Mouse (Mus musculus) G1E (cell line): ENCODE measurements around the gene Cfap46. TPM values are rescaled to one million over a fixed set of nuclear protein-coding genes. Genes with fewer than 3 reads are reported as not detected.

Experiments
- ATAC-seq: 2 replicates; pipeline ENCODE4 v1.8.0; 2016; ENCODE audit warnings: mild to moderate bottlenecking; ENCODE audit not compliant: insufficient number of reproducible peaks, poor library complexity, low FRiP score, severe bottlenecking; ENCODE audit errors: extremely low read depth
- DNase-seq: peaks from one replicate; pipeline ENCODE4 v3.0.0; 2012; ENCODE audit warnings: low spot score
- H3K27me3 ChIP-seq: 2 replicates; pipeline ENCODE4 v1.6.1; 2012; ENCODE audit warnings: mild to moderate bottlenecking, low read length, inconsistent platforms; ENCODE audit not compliant: insufficient read depth
- H3K36me3 ChIP-seq: replicated peaks from 2 replicates; pipeline ENCODE3; 2012; ENCODE audit warnings: mild to moderate bottlenecking, inconsistent platforms
- H3K4me1 ChIP-seq: 2 replicates; pipeline ENCODE4 v1.6.1; 2012; ENCODE audit warnings: low read depth, low read length, inconsistent platforms, mixed read lengths; ENCODE audit not compliant: insufficient read depth
- H3K4me3 ChIP-seq: 2 replicates; pipeline ENCODE4 v1.5.1; 2012; ENCODE audit warnings: low read depth, mild to moderate bottlenecking, inconsistent platforms, low read length, moderate library complexity, mixed read lengths
- H3K9me3 ChIP-seq: replicated peaks from 2 replicates; pipeline ENCODE4 v1.6.1; 2012; ENCODE audit warnings: inconsistent platforms
- CTCF ChIP-seq: IDR thresholded peaks from 2 replicates; pipeline ENCODE4 v1.5.1; 2012; ENCODE audit warnings: low read depth, low read length, inconsistent platforms, mixed read lengths
- GATA1 ChIP-seq: IDR thresholded peaks from 2 replicates; pipeline ENCODE4 v1.6.1; 2012; ENCODE audit warnings: borderline replicate concordance, low read length, inconsistent platforms, mixed read lengths
- GATA2 ChIP-seq: IDR thresholded peaks from 2 replicates; pipeline ENCODE4 v1.6.1; 2012; ENCODE audit warnings: low read depth, low read length, inconsistent platforms, borderline replicate concordance
- POLR2AphosphoS5 ChIP-seq: IDR thresholded peaks from 2 replicates; pipeline ENCODE4 v1.6.1; 2012; ENCODE audit warnings: low read depth, low read length, inconsistent platforms; ENCODE audit not compliant: insufficient replicate concordance
- TAL1 ChIP-seq: conservative IDR thresholded peaks from 2 replicates; pipeline ENCODE4 v1.6.1; 2012; ENCODE audit warnings: low read depth, low read length, inconsistent platforms, mixed read lengths
- polyA plus RNA-seq: library from polyadenylated mRNA; stranded (reverse); fragments of >175 nt; gene quantifications from 2 replicates; pipeline ENCODE4 v1.2.3, GENCODE M21; 2012
- total RNA-seq, 2 experiments: library from RNA; stranded (forward) in 1 of 2; stranded (reverse) in 1 of 2; fragments of 200-1000 nt in 1 of 2; fragments of >200 nt in 1 of 2; fragmentation: Nextera tagmentation in 1 of 2; gene quantifications; 2 replicates each; pipeline ENCODE4 v1.2.3; 2014 to 2017

The Cfap46 gene
- total and polyA plus RNA-seq, 3 experiments: not detected

GRCm38 (mm10) chr7:139563425-139563824 is 120.2 kb downstream of the Cfap46 start:
- no peaks in the 10 kb centered on the region for H3K27me3 ChIP-seq
- no peak for ATAC-seq
- no peak overlapping the region for H3K4me3 ChIP-seq
- peaks cover 2% of the 10 kb centered on the region for H3K36me3 ChIP-seq
- no peaks in the 10 kb centered on the region for H3K4me1 ChIP-seq
- H3K9me3 ChIP-seq: peaks cover 57% of the 10 kb centered on the region
- no peak for DNase-seq
- TF ChIP-seq GATA1 (no peak), TAL1 (no peak), POLR2AphosphoS5 (no peak), GATA2 (no peak), CTCF (no peak)

GRCm38 (mm10) chr7:139559659-139560058 is 124.0 kb downstream of the Cfap46 start:
- TF ChIP-seq GATA1 (no peak), CTCF (no peak), POLR2AphosphoS5 (no peak), TAL1 (no peak), GATA2 (no peak)
- Histone ChIP-seq H3K4me3 (no peak overlapping the region), H3K36me3 (peaks cover 2% of the 10 kb centered on the region), H3K4me1 (no peaks in the 10 kb centered on the region), H3K9me3 (peaks cover 45% of the 10 kb centered on the region), H3K27me3 (no peaks in the 10 kb centered on the region)
- ATAC-seq (no peak), DNase-seq (no peak)

GRCm38 (mm10) chr7:139556746-139557526 is 126.7 kb downstream of the Cfap46 start:
- no peak for TF ChIP-seq GATA2
- no peak for TF ChIP-seq GATA1
- TF ChIP-seq POLR2AphosphoS5: no peak
- TF ChIP-seq TAL1: no peak
- TF ChIP-seq CTCF: no peak
- Histone ChIP-seq H3K4me3 (no peak overlapping the region), H3K36me3 (no peaks in the 10 kb centered on the region), H3K4me1 (no peaks in the 10 kb centered on the region), H3K27me3 (no peaks in the 10 kb centered on the region), H3K9me3 (peaks cover 46% of the 10 kb centered on the region)
- DNase-seq: no peak
- ATAC-seq: no peak

GRCm38 (mm10) chr7:139556331-139556730 is 127.3 kb downstream of the Cfap46 start:
- no peaks in the 10 kb centered on the region for H3K4me1 ChIP-seq
- no peaks in the 10 kb centered on the region for H3K27me3 ChIP-seq
- TF ChIP-seq GATA1: no peak
- no peak for TF ChIP-seq GATA2
- no peak for TF ChIP-seq POLR2AphosphoS5
- TF ChIP-seq TAL1: no peak
- no peak for TF ChIP-seq CTCF
- peaks cover 51% of the 10 kb centered on the region for H3K9me3 ChIP-seq
- no peak for DNase-seq
- H3K36me3 ChIP-seq: no peaks in the 10 kb centered on the region
- ATAC-seq: no peak
- no peak overlapping the region for H3K4me3 ChIP-seq

GRCm38 (mm10) chr7:139551519-139551918 is 132.1 kb downstream of the Cfap46 start:
- Histone ChIP-seq H3K27me3 (no peaks in the 10 kb centered on the region), H3K36me3 (no peaks in the 10 kb centered on the region), H3K4me3 (no peak overlapping the region), H3K9me3 (peaks cover 40% of the 10 kb centered on the region), H3K4me1 (no peaks in the 10 kb centered on the region)
- ATAC-seq (no peak), DNase-seq (no peak)
- no peak for TF ChIP-seq TAL1
- no peak for TF ChIP-seq GATA1
- TF ChIP-seq CTCF: no peak
- no peak for TF ChIP-seq GATA2
- TF ChIP-seq POLR2AphosphoS5: no peak

Other genes starting within 250 kb of the Cfap46 start
- not detected in 2 replicates for gene Nkx6-2, start 101.0 kb downstream of the Cfap46 start, total RNA-seq (2014; fragmentation: Nextera tagmentation)
- not detected in 2 replicates for gene Nkx6-2, start 101.0 kb downstream of the Cfap46 start, total RNA-seq (2017)
- not detected in 2 replicates for gene Nkx6-2, start 101.0 kb downstream of the Cfap46 start, polyA plus RNA-seq
- not detected in 2 replicates for gene Adgra1, start 150.4 kb upstream of the Cfap46 start, total RNA-seq (2014; fragmentation: Nextera tagmentation)
- 0.16 TPM in 1 of 2 replicates, not detected in the other for gene Adgra1, start 150.4 kb upstream of the Cfap46 start, total RNA-seq (2017)
- not detected in 2 replicates for gene Adgra1, start 150.4 kb upstream of the Cfap46 start, polyA plus RNA-seq
- not detected in 2 replicates for gene Kndc1, start 210.9 kb upstream of the Cfap46 start, total RNA-seq (2014; fragmentation: Nextera tagmentation)
- gene Kndc1, start 210.9 kb upstream of the Cfap46 start, total RNA-seq (2017): 0.12 and 0.38 TPM in 2 replicates
- gene Kndc1, start 210.9 kb upstream of the Cfap46 start, polyA plus RNA-seq: not detected in 2 replicates